Mouse (Mus musculus) urinary bladder, adult 2 months (tissue): ENCODE measurements around the gene Fbxo3. TPM values are rescaled to one million over a fixed set of nuclear protein-coding genes. Genes with fewer than 3 reads are reported as not detected.
"Not testable (repeated sequence)": the region's sequence is repeated elsewhere in the genome, so short reads cannot be mapped to it uniquely, and the experiment has no call there.

Experiments
- DNase-seq: peaks from one replicate; pipeline ENCODE4 v3.0.0; 2022; ENCODE audit warnings: low spot score
- polyA plus RNA-seq: library from polyadenylated mRNA; depleted of rRNA; stranded (reverse); fragments of >200 nt; gene quantifications from 2 replicates; pipeline ENCODE4 v1.2.3, GENCODE M21; 2012

Gene Fbxo3
- polyA plus RNA-seq, 1 experiment, result 54.3 TPM

DNA sequence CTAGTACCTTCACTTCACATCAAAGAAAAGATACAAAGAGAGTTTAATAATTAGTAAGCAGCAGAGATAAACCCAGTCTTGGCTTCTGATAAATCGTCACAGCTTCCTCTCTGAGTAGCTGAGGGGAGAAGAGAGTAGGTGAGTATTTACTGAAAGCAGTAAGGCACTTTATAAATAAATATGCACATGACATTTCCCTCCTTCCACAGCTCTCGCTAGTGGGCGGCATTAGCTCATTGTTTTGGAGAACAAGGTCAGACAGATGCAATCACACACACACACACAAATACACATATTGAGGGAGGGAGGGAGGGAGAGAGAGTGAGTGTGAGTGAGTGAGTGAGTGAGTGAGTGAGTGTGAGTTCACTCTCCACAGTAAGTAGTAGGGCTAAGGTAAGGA lies 8.8 kb downstream of the Fbxo3 start:
- no peak for DNase-seq

DNA sequence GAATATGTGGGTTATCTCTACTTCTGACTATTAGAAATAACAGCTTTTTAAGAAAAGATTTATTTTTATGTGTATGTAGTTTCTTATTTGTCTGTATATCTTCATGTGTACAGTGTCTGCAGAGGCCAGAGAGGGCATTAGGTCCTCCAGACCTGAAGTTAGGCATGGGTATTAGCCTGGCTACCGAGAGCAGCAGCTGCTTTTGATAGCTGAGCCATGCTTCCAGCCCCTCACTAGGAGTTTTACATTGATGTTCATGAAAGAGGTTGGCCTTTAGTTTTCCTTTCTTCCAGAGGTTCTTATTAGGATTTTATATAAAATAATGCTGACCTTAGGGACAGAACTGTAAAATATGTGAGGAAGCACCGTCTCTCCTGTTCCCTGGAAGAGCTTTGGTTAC lies 10.7 kb downstream of the Fbxo3 start:
- no peak for DNase-seq

DNA sequence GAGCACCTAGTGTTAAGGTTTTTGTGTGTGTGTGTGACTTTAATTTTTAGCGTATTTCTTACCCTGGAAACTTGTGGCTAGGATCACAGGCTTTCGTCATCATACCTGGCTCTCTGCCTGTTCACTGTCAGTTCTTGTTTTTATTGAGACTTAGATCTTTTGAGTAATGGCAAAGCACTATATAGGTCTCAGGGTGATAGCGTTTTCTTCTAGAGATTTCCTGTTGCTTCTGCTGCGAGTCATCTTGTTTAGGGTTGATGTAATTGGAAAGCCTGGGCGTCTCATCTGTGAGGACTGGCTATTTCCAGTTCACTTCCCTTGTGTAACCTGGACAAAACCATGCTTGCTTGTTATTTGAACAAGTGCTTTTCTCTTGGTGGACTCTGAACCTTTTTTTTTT lies 14.1 kb downstream of the Fbxo3 start:
- no peak for DNase-seq

DNA sequence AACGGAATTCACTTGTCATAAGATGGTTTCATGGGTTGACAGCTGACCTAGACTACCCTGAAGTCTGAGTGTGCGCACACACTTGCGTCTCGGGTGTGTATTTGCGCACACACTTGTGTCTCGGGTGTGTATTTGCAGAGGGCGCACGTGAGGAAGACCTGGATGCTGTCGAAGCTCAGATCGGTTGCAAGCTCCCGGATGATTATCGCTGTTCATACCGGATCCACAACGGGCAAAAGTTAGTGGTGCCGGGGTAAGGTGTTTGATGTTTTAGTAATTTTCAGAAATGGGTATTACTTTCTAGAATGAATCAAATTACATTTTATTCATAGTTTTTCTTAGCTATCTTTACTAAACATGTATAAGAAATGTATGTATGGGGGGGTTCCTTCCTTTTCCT lies 15.2 kb downstream of the Fbxo3 start:
- DNase-seq, result no peak

DNA sequence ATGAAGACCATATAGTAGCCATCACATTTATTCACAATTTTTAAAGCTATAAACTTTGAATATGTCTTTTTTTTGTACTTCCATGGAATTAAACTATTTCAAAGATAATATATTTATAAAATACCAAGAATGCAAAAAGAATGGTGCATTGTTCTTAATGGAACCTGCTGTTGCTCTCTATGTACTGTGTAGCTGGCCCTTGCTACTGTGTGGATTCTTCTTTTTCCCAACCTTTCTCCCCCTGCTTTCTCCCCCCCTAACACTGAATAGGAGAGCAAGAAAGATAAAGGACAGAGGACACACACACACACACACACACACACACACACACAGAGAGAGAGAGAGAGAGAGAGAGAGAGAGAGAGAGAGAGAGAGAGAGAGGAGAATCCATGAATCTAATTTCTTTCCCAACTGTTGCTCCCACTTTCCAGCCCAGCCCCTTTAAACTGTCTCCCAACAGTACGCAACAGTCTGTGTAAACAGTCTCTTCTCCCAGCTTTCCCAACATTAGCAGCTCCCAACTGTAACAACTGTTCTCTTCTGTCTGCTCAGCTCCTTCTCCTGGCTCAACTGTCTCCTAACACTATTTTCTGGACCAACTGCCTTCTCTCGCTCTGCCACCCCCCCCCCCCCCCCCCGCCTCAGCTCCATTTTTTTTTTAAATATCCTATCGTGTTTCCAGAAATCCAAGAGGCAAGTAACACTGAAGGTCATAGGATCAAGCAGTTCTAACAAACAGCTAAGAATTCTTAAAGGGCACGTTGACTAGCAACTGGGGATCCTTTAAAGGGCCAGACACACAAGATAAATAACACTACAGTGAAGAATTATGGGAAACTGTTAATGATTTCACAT lies 16.3 kb downstream of the Fbxo3 start:
- no peak for DNase-seq

DNA sequence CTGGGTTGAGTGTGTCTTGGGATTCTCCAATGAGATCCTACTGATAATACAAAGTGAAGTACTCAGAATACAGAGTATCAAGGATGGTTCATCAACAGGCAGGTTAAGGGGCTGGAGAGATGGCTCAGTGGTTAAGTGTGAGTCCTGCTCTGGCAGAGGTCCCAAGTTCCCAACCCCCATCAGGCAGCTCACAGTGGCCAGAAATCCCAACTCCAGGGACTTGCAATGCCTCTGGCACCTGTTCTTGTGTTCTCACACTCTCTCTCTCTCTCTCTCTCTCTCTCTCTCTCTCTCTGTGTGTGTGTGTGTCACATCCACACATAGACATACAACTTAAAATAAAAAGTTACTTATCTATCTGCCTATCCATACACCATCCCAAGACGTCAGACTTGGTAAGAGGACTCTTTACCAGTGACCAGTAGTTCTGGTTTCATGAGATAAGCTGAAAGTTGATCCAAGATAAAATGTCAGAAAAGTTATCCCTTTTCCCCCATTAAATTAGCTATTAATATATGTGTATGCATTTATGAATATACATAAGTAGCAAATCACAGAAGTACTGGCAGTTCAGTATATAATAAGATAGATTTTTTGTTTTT lies 17.1 kb downstream of the Fbxo3 start:
- no peak for DNase-seq

DNA sequence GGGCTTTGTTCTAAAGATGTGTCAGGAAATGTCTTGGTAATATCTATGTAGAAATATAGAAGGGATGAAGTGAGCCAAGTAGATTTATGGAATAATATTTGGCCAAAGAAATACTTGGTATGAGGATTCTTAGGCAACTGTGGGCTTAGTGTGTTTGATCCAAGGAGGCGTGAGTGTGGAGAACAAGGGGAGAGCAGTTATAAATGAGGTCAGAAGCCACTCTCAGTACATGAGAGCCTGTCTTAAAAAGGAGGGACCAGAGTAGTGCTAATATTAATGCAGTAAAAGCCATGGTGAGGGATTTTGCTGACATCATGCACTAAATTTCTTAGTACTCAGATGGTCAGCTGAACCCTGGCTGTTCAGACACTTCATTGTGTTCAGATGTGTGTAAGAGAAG lies 30.9 kb downstream of the Fbxo3 start:
- no peak for DNase-seq

DNA sequence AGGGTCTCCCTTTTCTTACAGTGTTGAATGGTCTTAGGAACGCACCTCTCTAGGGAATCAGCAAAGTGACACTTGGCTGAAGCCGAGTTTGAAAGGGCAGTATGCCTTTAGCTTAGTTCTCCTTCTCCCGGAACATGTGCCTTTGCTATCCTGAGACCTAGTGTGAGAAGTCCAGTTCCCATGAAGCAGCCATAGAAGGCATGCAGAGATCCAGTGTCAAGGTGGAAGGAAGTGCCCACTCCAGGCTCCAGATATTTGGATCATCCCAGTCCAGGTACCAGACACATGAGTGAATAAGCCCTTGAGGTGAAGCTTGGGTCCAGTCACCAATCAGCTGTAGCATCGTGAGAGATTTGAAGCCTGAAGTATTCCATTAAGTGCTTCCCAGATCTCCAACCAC lies 31.4 kb downstream of the Fbxo3 start:
- DNase-seq, result no peak

DNA sequence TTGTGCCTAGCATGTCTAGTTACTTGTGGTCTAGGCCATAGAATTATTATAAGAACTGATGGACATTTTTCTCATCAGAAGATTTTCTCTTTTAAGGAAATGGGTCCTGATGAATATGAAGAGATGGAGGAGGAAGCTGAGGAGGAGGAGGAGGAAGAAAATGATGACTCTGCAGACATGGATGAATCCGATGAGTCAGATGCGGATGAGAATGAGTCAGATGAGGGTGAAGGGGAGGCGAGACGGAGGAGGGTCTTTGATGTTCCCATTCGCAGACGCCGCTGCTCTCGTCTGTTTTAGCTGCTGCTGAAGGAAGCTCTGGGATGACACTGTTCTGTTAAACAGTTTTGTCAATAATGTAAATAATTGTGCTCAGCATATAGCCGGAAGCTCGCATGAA lies 32.3 kb downstream of the Fbxo3 start:
- no peak for DNase-seq

DNA sequence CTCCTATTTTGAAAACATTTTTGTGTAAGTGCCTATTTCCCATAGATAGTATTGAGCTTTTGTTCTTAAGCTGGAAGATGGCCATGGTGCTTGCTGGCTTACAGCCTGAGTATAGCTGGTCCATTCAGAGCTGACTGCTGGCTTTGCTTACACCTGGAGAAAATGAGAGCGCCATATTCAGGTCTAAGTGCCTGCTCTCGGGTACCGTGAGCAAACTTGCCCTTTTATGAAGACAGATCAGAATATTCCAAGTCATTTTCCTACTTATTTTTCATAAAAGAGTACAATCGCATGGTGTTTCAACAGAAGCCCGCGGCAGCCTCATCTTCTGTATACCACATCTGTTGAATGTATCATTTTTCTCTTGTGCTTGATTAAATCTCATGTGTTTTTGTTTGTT lies 33.5 kb downstream of the Fbxo3 start:
- DNase-seq, result no peak

DNA sequence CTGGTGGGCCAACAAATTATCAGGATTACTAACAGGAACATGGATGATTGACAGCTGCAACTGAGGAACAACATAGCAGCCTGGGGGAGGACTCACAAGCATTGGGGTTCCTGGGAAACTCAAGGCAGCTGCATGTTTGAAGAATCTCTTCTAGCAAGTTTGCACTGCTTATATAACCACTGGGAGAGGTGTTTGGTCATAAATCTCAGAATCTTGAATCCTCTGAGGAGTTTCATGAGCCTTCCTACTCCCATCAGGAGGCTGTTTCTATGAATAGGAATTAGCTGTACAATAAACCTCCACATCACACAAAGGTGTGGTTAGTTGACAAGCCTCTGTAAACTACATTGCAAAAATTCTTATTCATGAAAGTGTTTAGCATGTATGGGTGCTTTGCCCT lies 35.1 kb downstream of the Fbxo3 start:
- DNase-seq, result no peak

DNA sequence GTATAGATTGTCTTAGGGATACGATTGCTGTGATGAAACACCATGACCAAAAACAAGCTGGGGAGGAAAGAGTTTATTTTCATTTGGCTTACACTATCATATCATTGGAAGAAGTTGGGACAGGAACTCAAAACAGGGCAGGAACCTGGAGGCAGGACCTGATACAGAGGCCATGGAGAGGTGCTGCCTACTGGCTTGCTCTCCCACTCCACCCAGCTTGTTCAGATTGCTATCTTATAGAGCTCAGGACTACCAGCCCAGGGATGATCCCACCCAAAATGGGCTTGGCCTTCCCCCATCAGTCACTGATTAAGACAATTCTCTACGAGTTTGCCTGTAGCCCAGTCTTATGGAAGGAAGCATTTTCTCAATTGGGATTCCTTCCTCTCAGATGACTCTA lies 36.6 kb downstream of the Fbxo3 start:
- no peak for DNase-seq

DNA sequence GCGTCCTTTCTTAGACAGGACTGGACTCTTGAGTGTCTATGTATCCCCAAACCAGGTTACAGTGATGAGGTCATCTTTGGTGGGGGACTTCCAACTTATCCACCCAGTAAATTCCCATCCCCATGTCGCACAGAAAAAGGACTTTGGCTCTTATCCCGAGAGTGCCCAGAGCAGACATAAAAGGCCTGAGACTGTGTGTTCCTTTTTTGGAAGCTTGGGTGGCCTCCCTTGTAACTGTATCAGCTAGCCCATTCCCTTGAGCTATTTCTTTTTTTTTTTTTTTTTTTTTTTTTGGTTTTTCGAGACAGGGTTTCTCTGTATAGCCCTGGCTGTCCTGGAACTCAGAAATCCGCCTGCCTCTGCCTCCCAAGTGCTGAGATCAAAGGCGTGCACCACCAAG lies 38.0 kb downstream of the Fbxo3 start, which contains the start of gene Gm10912:
Gm10912 (plus strand) TSS at position 301 of the 400 bp plus-strand sequence.
- DNase-seq, result not testable (repeated sequence)

DNA sequence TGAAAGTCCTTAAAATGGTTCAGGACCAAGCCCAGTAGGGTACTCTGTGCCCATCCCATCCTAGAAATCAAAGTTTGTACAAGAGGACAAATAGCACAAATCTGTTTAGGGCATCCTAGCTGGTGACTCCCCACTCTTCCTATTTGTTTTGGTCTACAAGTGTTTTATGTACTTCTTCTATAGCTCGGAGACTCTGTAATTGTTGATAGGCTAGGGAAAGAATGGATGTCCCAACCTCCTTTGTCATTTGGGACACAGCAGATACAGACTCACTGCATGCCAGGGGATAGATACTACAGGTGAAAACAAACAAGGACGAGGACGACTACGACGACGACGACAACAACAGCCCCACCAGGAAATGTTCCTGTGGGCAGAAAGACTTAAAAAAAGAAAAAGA lies 40.9 kb downstream of the Fbxo3 start, which contains the start of gene Gm10799:
Gm10799 (minus strand) TSS at position 101 of the 400 bp plus-strand sequence.
- DNase-seq, result not testable (repeated sequence)

DNA sequence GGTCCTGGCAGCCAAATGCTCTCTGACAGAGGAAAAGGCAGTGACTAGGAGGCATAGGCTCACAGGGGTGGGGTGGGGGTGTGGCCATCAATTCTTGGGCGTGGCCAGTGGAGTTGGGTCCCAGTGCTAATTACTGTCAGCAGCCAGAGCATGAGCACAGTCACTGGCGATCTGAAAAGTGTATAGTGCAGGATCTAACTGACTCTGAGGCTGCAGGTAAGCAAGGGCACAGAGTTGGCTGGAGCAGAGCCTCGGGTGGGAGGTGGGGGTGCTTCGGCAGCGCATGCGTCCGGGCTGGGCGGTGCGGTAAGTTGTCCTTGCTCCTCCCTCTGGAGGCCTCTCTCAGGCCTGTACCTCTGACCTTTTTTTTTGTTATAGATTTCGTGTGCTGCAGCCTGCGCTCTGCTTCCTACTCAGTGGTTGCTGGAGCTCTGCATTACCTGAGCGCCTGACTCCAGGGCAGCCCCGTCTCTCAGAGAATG lies 42.2 kb downstream of the Fbxo3 start, which contains the start of gene Cd59b:
Cd59b (plus strand) TSS at position 146 of the 482 bp plus-strand sequence.
- DNase-seq, result no peak

DNA sequence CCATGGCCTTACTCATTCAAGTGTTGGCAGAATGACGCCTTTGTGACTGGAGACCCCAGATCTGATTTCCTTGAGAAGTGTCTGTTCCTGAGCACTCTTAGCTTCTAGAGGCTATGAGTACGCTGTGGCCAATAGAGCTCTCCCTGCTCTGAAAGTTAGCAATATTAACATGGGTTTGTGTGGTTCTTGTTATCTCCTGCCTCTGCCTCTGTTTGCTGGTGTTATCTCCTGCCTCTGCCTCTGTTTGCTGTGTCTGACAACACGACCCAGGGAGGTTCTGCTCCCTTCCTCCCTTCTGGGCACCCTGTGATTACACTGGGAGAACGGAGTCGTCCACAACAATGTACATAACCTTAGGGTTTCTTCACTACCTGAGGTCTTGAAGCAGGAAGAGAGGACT lies 50.8 kb downstream of the Fbxo3 start:
- not testable (repeated sequence) for DNase-seq

DNA sequence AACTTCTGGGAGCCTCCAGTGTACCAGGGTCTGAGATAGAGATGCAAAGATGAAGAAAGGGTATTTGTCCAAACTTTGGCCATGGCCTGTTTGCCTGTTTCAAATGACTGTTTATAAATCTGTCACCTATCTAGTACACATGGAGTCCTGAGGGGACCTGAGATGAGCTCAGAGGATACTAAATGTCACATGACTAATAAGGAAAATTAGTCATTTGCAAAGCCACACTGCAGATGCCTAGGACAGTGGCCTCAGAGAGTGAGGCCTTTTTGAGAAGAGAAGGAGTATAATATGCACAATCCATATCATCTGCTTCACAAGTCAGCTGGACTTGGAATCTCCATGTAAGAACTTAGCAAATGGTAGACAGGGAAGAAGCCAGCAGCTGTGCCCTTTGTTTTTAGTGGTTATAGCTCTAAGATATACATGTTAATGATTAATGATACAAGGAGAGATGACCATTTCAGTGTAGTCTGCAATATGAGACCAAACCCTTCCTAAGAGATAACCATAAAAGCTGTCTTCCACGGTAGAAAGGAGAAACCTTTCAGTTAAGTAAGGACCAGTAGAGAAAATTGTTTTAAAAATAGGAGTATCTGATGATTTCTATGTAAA lies 54.0 kb downstream of the Fbxo3 start:
- DNase-seq, result not testable (repeated sequence)

DNA sequence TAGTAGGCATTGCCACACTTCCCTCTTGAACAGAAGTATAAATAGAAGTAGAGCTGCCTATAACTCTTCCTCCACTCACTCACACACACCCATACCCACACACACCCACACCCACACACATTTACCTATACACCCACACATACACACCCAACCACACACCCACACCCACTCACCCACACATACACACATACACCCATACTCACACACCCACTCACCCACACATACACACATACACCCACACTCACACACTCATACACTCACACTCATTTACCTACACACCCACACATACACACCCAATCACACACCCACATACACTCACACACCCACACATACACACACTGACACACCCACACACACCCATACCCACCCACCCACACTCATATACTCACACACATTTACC lies 55.0 kb downstream of the Fbxo3 start:
- DNase-seq, result no peak

DNA sequence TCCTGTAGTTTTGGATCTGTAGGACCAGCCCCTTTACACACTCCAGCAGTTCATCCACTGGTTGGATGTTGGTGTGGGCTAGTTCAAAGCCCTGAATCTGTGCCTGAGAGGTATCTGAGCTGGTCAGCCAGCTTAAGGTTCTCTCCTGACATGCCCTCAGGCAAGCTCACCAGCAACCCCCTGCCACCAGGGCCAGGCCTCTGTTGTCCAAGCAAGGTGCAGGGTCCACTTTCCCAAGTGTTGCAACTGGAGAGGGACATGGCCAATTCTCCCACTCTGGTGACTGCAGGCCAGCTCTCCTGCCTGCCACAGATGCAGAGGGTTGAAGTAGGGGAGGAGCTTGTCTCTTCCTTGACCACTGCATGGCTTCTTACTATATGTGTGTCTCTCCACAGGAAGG lies 56.5 kb downstream of the Fbxo3 start:
- DNase-seq, result not testable (repeated sequence)

DNA sequence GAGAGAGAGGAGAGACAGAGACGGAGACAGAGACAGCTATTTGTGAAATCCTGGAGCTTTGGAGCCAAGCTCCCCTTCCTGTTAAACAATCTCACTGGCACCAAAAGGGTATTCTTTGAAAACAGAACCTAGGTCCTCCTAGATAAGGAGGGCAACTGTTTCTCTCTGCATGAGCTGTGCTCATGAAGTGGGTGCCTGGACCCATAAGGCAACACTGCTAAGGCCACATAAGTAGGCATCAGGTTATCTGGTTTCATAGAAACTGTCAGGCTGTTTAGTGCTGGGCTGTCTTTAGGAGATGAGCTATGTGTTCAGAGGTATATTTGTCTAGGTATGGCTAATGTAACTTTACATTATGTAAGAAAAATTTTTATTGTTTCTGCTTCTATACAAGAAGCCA lies 60.0 kb downstream of the Fbxo3 start:
- DNase-seq, result not testable (repeated sequence)

DNA sequence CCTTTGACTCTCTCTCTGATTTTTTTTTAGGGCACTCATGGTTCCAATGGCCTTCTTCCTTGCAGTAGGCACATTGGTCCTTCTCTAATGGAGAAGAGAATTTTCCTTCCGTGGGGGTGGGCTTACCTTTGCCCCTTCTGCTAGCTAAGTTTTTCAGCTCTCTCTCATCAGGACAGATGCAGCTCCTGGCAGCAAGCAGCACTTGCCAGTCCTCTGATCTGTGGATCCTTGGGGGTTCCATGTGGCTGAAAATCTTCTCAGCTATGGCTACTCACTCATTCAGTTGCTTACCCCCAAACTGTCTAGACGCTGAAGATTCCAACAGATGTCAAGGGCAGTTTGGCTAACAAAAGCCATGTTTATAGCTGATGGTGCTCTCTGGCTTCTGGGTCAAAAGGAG lies 65.8 kb downstream of the Fbxo3 start:
- no peak for DNase-seq

DNA sequence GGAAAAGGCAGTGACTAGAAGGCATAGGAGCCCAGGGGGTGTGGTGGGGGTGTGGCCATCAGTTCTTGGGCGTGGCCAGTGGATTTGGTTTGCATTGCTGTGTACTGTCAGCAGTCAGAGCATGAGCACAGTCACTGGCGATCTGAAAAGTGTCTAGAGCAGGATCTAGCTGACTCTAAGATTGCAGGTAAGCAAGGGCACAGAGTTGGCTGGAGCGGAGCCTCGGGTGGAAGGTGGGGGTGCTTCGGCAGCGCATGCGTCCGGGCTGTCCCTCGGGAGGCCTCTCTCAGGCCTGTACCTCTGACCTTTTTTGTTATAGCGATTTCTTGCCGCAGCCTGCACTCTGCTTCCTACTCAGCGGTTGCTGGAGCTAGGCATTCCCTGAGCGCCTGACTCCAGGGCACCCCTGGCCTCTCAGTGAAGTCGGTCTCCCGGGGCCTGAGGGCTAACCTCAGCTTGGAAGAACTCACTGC lies 68.3 kb downstream of the Fbxo3 start, which contains the start of gene Cd59a:
Cd59a (plus strand) TSS at position 61 of the 473 bp plus-strand sequence.
- DNase-seq, result peak; percentile 48
